Mouse (Mus musculus) heart, embryonic 15.5 days (tissue): ENCODE results near the gene Bmp6. TPM values are rescaled to one million over a fixed set of nuclear protein-coding genes. Genes with fewer than 3 reads are reported as not detected.

Experiments
- ATAC-seq: fragments of 200-750 bp; cut with Nextera tagmentation; replicated peaks from 2 replicates; pipeline ENCODE4 v1.8.0; 2017; ENCODE audit warnings: low read depth, moderate TSS enrichment; ENCODE audit not compliant: insufficient number of reproducible peaks, insufficient read depth, low FRiP score
- H3K27ac ChIP-seq: fragments of 300-500 bp; sonication (generic); 2 replicates; pipeline ENCODE4 v1.5.1; 2015; ENCODE audit warnings: mild to moderate bottlenecking, inconsistent platforms
- H3K27me3 ChIP-seq: fragments of 300-500 bp; sonication (generic); 2 replicates; pipeline ENCODE4 v1.6.1; 2015; ENCODE audit warnings: inconsistent platforms
- H3K36me3 ChIP-seq: fragments of 300-500 bp; sonication (generic); 2 replicates; pipeline ENCODE4 v1.6.1; 2015; ENCODE audit warnings: mild to moderate bottlenecking, inconsistent platforms
- H3K4me1 ChIP-seq: fragments of 300-500 bp; sonication (generic); replicated peaks from 2 replicates; pipeline ENCODE4 v1.6.1; 2015; ENCODE audit warnings: inconsistent platforms
- H3K4me2 ChIP-seq: fragments of 300-500 bp; sonication (generic); 2 replicates; pipeline ENCODE4 v1.6.1; 2015; ENCODE audit warnings: inconsistent platforms, mild to moderate bottlenecking, moderate library complexity
- H3K4me3 ChIP-seq: fragments of 300-500 bp; sonication (generic); 2 replicates; pipeline ENCODE4 v1.5.1; 2015; ENCODE audit warnings: mild to moderate bottlenecking, inconsistent platforms
- H3K9ac ChIP-seq: fragments of 300-500 bp; sonication (generic); 2 replicates; pipeline ENCODE4 v1.6.1; 2015; ENCODE audit warnings: mild to moderate bottlenecking, inconsistent platforms
- H3K9me3 ChIP-seq: fragments of 300-500 bp; sonication (generic); replicated peaks from 2 replicates; pipeline ENCODE4 v1.6.1; 2016; ENCODE audit warnings: inconsistent platforms
- WGBS: fragments of 180-500 bp; shearing (Covaris S2); methylation state at CpG from one replicate; pipeline ENCODE4 v1.1.7; 2015; ENCODE audit warnings: mixed read lengths; 5-methylcytosine and 5-hydroxymethylcytosine counted together
- polyA plus RNA-seq: library from polyadenylated mRNA; unstranded; fragments of >200 nt; fragmentation: Nextera tagmentation; extraction: Ambion mirVana; gene quantifications from 2 replicates; pipeline ENCODE4 v1.2.1, GENCODE M21; 2015

The Bmp6 gene
- polyA plus RNA-seq, 1 experiment from 2014 or later = 2.7 TPM

DNA sequence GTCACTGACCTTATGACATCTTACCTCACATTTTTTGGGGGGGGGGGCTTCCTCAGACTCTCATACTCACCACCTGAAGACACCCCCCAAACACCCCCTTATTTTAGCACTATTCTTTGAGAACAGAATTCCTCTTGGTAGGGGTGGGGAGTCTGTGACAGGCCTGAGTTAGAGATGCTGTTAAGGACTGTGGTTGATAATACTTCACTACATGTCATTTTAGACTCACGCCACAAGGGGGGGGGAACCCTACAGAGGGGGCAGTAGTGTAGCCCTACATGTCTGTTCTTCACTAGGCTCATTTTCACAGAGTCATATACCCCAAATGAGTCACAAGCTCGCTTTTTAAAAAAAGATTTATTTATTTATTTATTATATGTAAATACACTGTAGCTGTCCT lies 1.7 kb upstream of the Bmp6 start:
- Histone ChIP-seq H3K36me3 (no peaks in the 10 kb centered on the region), H3K27ac (no peak overlapping the region), H3K9ac (no peak overlapping the region), H3K4me1 (peaks cover 26% of the 10 kb centered on the region), H3K4me2 (no peak overlapping the region), H3K27me3 (peaks cover 45% of the 10 kb centered on the region), H3K9me3 (no peaks in the 10 kb centered on the region), H3K4me3 (no peak overlapping the region)
- 56% methylated on average over 2 of the region's 2 CpGs for WGBS
- no peak for ATAC-seq

DNA sequence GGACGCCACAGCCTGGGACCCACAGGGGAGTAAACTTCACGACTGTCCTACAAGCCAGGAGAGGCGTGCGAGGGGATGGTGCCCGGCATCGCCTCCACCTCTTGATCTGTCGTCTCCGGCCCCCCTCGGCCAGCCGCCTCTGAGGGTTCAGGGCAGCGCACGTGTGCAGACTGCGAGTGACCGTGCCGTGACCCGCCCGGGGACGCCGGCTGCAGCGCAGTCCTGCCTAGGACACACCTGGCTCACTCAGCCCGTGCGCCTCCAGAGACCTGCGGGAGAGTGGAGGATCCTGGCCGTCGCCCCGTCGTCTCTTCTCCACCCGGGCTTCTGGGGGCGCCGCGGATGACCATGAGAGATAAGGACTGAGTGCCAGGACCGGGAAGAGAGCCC lies 519 bp downstream of the Bmp6 start:
- WGBS = 1% methylated on average over 32 of the region's 32 CpGs
- H3K36me3 ChIP-seq = no peaks in the 10 kb centered on the region
- H3K27ac ChIP-seq = no peak overlapping the region
- peak overlapping the region; percentile 98 for H3K4me2 ChIP-seq
- 0 out of 2 replicates have a peak, but pooled peaks have one; percentile 33 for ATAC-seq
- peak overlapping the region; percentile 62 for H3K4me3 ChIP-seq
- H3K9me3 ChIP-seq = no peaks in the 10 kb centered on the region
- peak overlapping the region; percentile 51 for H3K9ac ChIP-seq
- peaks cover 26% of the 10 kb centered on the region for H3K4me1 ChIP-seq
- H3K27me3 ChIP-seq = peaks cover 48% of the 10 kb centered on the region

DNA sequence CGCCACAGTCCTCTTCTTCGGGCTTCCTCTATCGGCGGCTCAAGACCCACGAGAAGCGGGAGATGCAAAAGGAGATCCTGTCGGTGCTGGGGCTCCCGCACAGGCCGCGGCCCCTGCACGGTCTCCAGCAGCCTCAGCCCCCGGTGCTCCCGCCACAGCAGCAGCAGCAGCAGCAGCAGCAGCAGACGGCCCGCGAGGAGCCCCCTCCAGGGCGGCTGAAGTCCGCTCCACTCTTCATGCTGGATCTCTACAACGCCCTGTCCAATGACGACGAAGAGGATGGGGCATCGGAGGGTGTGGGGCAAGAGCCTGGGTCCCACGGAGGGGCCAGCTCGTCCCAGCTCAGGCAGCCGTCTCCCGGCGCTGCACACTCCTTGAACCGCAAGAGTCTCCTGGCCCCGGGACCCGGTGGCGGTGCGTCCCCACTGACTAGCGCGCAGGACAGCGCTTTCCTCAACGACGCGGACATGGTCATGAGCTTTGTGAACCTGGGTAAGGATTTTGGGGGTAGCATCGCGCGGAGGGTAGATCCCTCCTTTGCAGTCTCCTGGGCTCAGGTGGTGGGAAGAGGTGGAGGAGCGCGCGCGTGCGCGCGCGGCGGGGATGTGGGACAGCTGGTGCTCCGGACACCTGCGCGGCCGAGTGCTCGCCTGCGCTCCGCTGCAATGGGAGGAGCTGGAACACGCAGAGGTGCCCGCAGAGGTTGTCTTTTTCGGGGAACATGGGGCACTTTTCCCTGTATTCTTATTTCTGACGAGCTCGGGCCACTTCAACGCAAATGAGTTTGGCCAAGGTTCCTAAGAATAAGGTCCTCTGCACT lies 1.4 kb downstream of the Bmp6 start:
- H3K4me3 ChIP-seq = peak overlapping the region; percentile 62
- no peaks in the 10 kb centered on the region for H3K36me3 ChIP-seq
- under 1% methylated on average over 59 of the region's 63 CpGs for WGBS
- peaks cover 26% of the 10 kb centered on the region for H3K4me1 ChIP-seq
- no peaks in the 10 kb centered on the region for H3K9me3 ChIP-seq
- peak overlapping the region; percentile 98 for H3K4me2 ChIP-seq
- no peak for ATAC-seq
- H3K9ac ChIP-seq = peak overlapping the region; percentile 51
- no peak overlapping the region for H3K27ac ChIP-seq
- peaks cover 48% of the 10 kb centered on the region for H3K27me3 ChIP-seq

DNA sequence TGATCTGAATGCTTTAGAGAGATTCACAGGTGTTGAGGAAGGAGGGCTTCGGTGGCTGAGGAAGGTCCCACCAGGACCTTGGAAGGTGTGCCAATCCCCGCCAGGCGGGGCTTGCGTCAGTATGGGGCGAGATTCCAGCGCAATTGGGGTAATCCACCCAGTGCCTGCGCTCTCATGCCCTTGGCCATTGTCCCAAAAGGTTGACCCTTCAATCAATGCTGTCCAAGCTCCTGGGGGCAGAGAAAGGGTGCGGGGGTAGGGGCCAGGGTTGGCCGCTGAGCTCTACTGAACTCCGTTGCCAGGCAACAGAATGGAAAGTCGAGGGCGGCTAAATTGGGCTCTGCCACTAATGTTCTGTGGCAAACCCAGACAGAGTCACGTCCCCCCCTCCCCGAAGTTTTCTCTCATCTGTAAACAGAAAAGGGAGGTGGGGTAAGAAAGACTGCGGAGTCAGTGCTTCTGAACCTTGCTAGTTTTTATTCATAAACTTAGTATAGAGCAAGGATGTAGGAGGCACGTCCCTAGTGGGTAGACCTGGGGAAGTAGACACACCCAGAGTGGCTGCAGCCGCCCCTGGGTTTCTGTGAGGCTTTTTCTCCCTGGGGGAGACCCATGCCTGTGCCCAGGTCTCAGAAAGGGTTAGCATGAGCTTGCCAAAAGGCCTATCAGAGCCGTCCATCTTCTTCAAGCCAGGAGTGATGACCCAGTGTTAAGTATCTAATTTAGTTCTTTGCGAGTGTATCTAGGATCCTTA lies 2.3 kb downstream of the Bmp6 start:
- Histone ChIP-seq H3K9ac (no peak overlapping the region), H3K4me3 (peak overlapping the region; percentile 62), H3K9me3 (no peaks in the 10 kb centered on the region), H3K36me3 (no peaks in the 10 kb centered on the region), H3K27ac (no peak overlapping the region), H3K4me2 (peak overlapping the region; percentile 98), H3K4me1 (peaks cover 26% of the 10 kb centered on the region), H3K27me3 (peaks cover 48% of the 10 kb centered on the region)
- WGBS = 13% methylated on average over 19 of the region's 19 CpGs
- ATAC-seq = no peak

DNA sequence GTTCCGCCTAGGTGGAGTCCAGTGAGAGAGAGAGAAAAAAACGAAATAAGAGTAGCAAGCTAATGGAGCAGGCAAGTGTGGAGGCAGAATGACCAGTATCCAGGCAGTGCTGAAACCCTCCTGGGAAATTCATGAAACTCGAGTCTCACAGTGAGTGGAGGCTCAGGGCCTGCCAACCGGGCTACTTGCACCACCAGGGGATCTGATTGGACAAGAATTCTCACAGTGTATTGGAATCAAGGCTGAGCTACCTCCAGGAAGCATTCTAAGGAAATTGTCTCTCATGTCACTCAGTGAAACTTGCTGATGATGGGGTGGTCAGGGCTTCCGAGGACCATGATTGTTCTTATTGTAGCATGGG lies 2.8 kb downstream of the Bmp6 start:
- H3K4me3 ChIP-seq = peak overlapping the region; percentile 62
- H3K27me3 ChIP-seq = peaks cover 48% of the 10 kb centered on the region
- no peaks in the 10 kb centered on the region for H3K36me3 ChIP-seq
- peak overlapping the region; percentile 98 for H3K4me2 ChIP-seq
- H3K27ac ChIP-seq = no peak overlapping the region
- ATAC-seq = no peak
- H3K9me3 ChIP-seq = no peaks in the 10 kb centered on the region
- H3K4me1 ChIP-seq = peaks cover 26% of the 10 kb centered on the region
- no peak overlapping the region for H3K9ac ChIP-seq
- WGBS = 52% methylated on average over 5 of the region's 5 CpGs

DNA sequence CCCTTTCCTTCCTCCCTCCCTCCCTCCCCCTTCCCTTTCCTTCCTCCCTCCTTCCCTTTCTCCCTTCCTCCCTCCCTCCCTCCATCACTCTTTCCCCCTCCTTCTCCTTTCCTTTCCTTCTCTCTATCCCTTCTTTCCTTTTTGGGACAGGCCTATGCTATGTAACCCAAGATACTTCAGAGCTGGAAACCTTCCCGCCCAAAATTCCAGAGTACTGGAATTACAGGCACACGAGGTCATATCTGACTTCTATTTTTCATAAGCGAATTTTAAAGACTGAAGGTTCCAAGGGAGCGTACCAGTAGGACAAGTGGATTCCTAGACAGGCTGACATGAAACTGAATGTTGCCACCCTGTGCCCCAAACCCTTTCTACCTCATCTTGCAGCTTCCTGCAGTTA lies 4.1 kb downstream of the Bmp6 start:
- 54% methylated on average over 4 of the region's 4 CpGs for WGBS
- Histone ChIP-seq H3K4me3 (no peak overlapping the region), H3K36me3 (no peaks in the 10 kb centered on the region), H3K4me2 (no peak overlapping the region), H3K27ac (no peak overlapping the region), H3K9ac (no peak overlapping the region), H3K27me3 (peaks cover 50% of the 10 kb centered on the region), H3K9me3 (no peaks in the 10 kb centered on the region), H3K4me1 (peaks cover 31% of the 10 kb centered on the region)
- no peak for ATAC-seq

DNA sequence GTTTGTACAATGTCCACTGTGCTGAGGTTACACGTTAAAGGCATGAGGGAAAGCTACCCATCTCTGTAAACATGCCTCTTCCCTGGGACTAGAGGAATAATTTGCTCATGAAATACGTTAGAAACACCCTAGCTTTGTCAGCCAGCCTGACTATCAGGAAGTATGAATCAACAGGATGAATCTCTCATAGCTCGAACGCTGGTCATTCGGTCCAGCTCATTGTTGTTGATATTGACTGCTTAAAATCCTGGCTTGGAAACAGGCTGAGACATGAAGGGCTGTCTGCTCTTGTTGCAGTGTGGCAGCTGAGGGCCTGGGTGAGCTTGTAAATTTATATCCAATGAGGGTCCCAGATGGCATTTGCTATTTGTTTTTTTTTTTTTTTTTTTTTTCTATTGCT lies 4.9 kb downstream of the Bmp6 start:
- Histone ChIP-seq H3K27ac (no peak overlapping the region), H3K4me1 (peaks cover 31% of the 10 kb centered on the region), H3K9ac (no peak overlapping the region), H3K9me3 (no peaks in the 10 kb centered on the region), H3K36me3 (no peaks in the 10 kb centered on the region), H3K4me2 (no peak overlapping the region), H3K4me3 (no peak overlapping the region), H3K27me3 (peaks cover 42% of the 10 kb centered on the region)
- 49% methylated on average over 5 of the region's 5 CpGs for WGBS
- no peak for ATAC-seq

DNA sequence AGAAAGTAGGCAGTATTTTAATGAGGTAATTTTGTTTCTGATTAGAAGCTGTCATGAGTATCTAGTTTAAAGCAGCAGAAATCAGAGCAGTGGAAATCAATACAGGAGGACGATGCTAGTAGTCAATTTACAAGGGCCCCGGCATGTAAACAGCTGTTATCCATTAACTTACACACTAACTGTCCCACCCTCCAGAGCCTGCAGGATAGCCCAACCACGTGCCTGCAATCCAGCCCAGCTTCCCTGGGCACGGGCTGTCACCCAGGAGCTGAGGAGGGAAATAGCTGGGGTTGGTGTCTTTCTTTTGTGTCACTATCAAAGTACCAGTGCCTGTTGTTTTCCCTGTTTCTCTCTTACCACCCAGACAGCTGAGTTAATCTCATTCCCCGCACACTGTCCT lies 7.1 kb downstream of the Bmp6 start:
- Histone ChIP-seq H3K4me3 (no peak overlapping the region), H3K27ac (no peak overlapping the region), H3K9ac (no peak overlapping the region), H3K4me1 (peaks cover 10% of the 10 kb centered on the region), H3K27me3 (peaks cover 20% of the 10 kb centered on the region), H3K4me2 (no peak overlapping the region), H3K36me3 (no peaks in the 10 kb centered on the region), H3K9me3 (no peaks in the 10 kb centered on the region)
- 31% methylated on average over 5 of the region's 5 CpGs for WGBS
- no peak for ATAC-seq

DNA sequence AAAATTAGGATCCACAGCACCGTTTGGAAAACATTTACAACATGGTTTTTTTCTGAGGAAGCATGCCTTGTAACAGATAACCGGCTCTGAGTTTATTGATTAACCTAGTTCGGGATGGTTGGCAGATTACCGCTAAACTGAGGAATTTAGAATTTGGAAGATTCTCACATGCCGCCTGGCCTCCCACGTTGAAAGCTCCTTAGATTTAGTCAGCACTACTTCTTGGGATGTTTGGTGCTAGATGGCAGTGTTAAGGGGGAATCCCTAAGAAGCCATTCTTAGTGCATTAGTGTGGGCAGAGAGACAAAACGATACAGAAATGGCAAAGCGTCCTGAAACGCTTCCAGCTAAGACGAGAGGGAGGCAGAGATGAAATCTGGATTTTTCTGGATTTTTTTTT lies 8.1 kb downstream of the Bmp6 start:
- ATAC-seq = no peak
- WGBS = 62% methylated on average over 10 of the region's 10 CpGs
- Histone ChIP-seq H3K36me3 (no peaks in the 10 kb centered on the region), H3K9ac (no peak overlapping the region), H3K4me1 (peaks cover 4% of the 10 kb centered on the region), H3K9me3 (no peaks in the 10 kb centered on the region), H3K27me3 (peaks cover 10% of the 10 kb centered on the region), H3K4me2 (no peak overlapping the region), H3K27ac (no peak overlapping the region), H3K4me3 (no peak overlapping the region)

DNA sequence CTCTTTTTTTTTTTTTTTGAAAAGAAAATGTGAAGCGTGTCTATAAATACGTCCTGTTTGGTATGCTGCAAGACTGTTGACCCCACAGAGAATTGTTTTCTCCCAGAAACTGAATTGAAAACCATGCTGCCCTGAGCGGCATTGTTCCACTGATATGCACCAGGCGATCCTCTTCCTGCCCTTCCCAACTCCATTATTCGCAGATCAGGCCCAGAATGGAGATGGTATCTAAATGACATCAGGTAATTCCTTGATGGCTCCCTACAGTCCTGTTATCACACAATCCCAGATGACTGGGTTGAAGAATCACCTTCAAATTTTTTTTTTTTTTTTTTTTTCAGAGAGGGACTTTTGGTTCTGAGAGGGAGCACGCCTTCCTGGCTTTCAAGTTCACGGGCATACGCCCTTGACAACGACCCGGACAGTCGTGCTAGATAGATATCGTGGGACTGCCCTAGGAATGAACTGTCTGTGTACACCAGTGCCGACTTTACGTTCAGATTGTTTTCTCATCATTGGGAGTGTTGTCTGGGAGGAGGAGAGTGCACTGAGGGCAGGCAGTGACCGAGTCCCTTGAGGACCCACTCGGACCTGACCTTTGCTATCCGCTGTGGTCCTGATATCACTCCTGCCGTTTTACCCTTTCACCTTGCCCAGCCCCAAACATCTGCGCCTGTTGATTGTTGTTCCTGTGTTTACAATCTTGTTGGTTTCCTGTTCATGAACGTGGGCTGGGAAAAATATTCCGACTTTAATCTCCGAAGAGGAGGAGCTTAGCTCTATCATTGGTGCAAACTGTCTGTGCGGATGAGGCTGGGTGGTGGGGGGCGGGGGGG lies 8.7 kb downstream of the Bmp6 start:
- H3K27ac ChIP-seq = no peak overlapping the region
- WGBS = 41% methylated on average over 24 of the region's 24 CpGs
- no peak overlapping the region for H3K9ac ChIP-seq
- H3K36me3 ChIP-seq = no peaks in the 10 kb centered on the region
- peaks cover 9% of the 10 kb centered on the region for H3K27me3 ChIP-seq
- ATAC-seq = no peak
- peak overlapping the region; percentile 43 for H3K4me2 ChIP-seq
- no peaks in the 10 kb centered on the region for H3K9me3 ChIP-seq
- H3K4me1 ChIP-seq = peaks cover 6% of the 10 kb centered on the region
- H3K4me3 ChIP-seq = peak overlapping the region; percentile 18; the same call in 1 of the 2 replicates

DNA sequence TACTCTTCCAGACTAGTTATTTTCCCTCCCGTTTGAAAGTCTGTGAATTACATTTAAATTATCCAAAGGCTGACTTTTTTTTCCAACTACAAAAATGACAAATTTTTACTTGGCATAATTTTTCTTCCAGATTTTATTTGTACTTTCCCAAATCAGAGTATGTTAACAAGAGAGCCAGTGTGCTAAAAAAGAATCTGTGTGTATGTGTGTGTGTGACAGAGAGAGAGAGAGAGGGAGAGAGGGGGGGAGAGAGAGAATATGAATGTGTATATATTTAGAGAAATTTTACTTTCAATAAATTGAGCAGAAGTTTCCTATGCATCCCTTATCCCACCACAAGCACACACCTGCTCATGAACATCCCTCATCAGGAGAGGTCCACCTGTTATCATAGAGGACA lies 9.4 kb downstream of the Bmp6 start:
- Histone ChIP-seq H3K4me2 (no peak overlapping the region), H3K4me1 (peaks cover 6% of the 10 kb centered on the region), H3K9ac (no peak overlapping the region), H3K27ac (no peak overlapping the region), H3K4me3 (no peak overlapping the region), H3K9me3 (no peaks in the 10 kb centered on the region), H3K36me3 (no peaks in the 10 kb centered on the region), H3K27me3 (peaks cover 7% of the 10 kb centered on the region)
- WGBS = 51% methylated on average over 1 of the region's 1 CpGs
- ATAC-seq = no peak
